Mouse (Mus musculus): Measurements from ENCODE around the gene Med25. TPM values are rescaled to one million over a fixed set of nuclear protein-coding genes. Genes with fewer than 3 reads are reported as not detected.

Gene Med25
- polyA plus RNA-seq (2014; fragmentation: Nextera tagmentation; extraction: Ambion mirVana) = 75.4 and 94.0 TPM in 2 replicates

GRCm38 (mm10) chr7:44892276-44892921 is at the start of gene Med25:
Med25 (minus strand) TSS chr7:44892712.
- ATAC-seq = peak; percentile 80
- Histone ChIP-seq H3K27ac (ENCODE audit: low read depth, low read length) (peak within 1 kb of the TSS; percentile 97), H3K27me3 (replicated peaks; ENCODE audit: control insufficient read depth, insufficient read depth, low read length) (no peaks in the 10 kb centered on the region), H3K36me3 (ENCODE audit: control insufficient read depth, insufficient read depth, low read length) (peaks cover 23% of the 10 kb centered on the region), H3K9ac (ENCODE audit: low read length) (peak within 1 kb of the TSS; percentile 91), H3K9me3 (replicated peaks; ENCODE audit: control insufficient read depth, low read length) (no peaks in the 10 kb centered on the region), H3K4me1 (ENCODE audit: control insufficient read depth, insufficient read depth, low read length) (peaks cover 38% of the 10 kb centered on the region), H3K4me3 (ENCODE audit: low read depth, low read length) (peak within 1 kb of the TSS; percentile 87), H3K4me2 (ENCODE audit: low read length) (peak within 1 kb of the TSS; percentile 94)
- WGBS = 0% methylated on average over 56 of the region's 56 CpGs
- peak; percentile 100 for DNase-seq (ENCODE audit: low spot score)

- no peak overlapping the region for H3K4me2 ChIP-seq (ENCODE audit: low read length)
- ATAC-seq (no peak), DNase-seq (ENCODE audit: low spot score) (no peak)
- no peaks in the 10 kb centered on the region for H3K27me3 ChIP-seq (replicated peaks; ENCODE audit: control insufficient read depth, insufficient read depth, low read length)
- 87% methylated on average over 4 of the region's 4 CpGs for WGBS
- no peaks in the 10 kb centered on the region; the same call in 1 of the 2 replicates for H3K9me3 ChIP-seq (replicated peaks; ENCODE audit: control insufficient read depth, low read length)
- no peak overlapping the region for H3K27ac ChIP-seq (ENCODE audit: low read depth, low read length)
- H3K36me3 ChIP-seq (ENCODE audit: control insufficient read depth, insufficient read depth, low read length) = no peaks in the 10 kb centered on the region
- H3K4me1 ChIP-seq (ENCODE audit: control insufficient read depth, insufficient read depth, low read length) = no peaks in the 10 kb centered on the region
- no peak overlapping the region for H3K9ac ChIP-seq (ENCODE audit: low read length)
- no peak overlapping the region for H3K4me3 ChIP-seq (ENCODE audit: low read depth, low read length)
These were observed 46.2 kb upstream of the Med25 start for GRCm38 (mm10) chr7:44938680-44939079.

GRCm38 (mm10) chr7:44929204-44930151 is 37.0 kb upstream of the Med25 start, which contains the start of gene Ap2a1:
Ap2a1 (minus strand) TSS chr7:44929496.
- Histone ChIP-seq H3K9ac (ENCODE audit: low read length) (peak within 1 kb of the TSS; percentile 97), H3K36me3 (ENCODE audit: control insufficient read depth, insufficient read depth, low read length) (peaks cover 11% of the 10 kb centered on the region; the same call in 1 of the 2 replicates), H3K4me3 (ENCODE audit: low read depth, low read length) (peak within 1 kb of the TSS; percentile 94), H3K4me2 (ENCODE audit: low read length) (peak within 1 kb of the TSS; percentile 52), H3K9me3 (replicated peaks; ENCODE audit: control insufficient read depth, low read length) (no peaks in the 10 kb centered on the region), H3K27ac (ENCODE audit: low read depth, low read length) (peak within 1 kb of the TSS; percentile 88), H3K4me1 (ENCODE audit: control insufficient read depth, insufficient read depth, low read length) (peaks cover 14% of the 10 kb centered on the region), H3K27me3 (replicated peaks; ENCODE audit: control insufficient read depth, insufficient read depth, low read length) (no peaks in the 10 kb centered on the region)
- DNase-seq (ENCODE audit: low spot score) (peak; percentile 100), ATAC-seq (peak; percentile 98)
- under 1% methylated on average over 84 of the region's 84 CpGs for WGBS

GRCm38 (mm10) chr7:44928570-44928969 is 36.1 kb upstream of the Med25 start:
- ATAC-seq (no peak), DNase-seq (ENCODE audit: low spot score) (no peak)
- Histone ChIP-seq H3K9me3 (replicated peaks; ENCODE audit: control insufficient read depth, low read length) (no peaks in the 10 kb centered on the region), H3K27me3 (replicated peaks; ENCODE audit: control insufficient read depth, insufficient read depth, low read length) (no peaks in the 10 kb centered on the region), H3K9ac (ENCODE audit: low read length) (peak overlapping the region; percentile 97), H3K4me2 (ENCODE audit: low read length) (peak overlapping the region; percentile 52), H3K4me3 (ENCODE audit: low read depth, low read length) (peak overlapping the region; percentile 94), H3K4me1 (ENCODE audit: control insufficient read depth, insufficient read depth, low read length) (peaks cover 14% of the 10 kb centered on the region), H3K36me3 (ENCODE audit: control insufficient read depth, insufficient read depth, low read length) (peaks cover 18% of the 10 kb centered on the region), H3K27ac (ENCODE audit: low read depth, low read length) (no peak overlapping the region)
- WGBS = 0% methylated on average over 1 of the region's 1 CpGs

- H3K4me3 ChIP-seq (ENCODE audit: low read depth, low read length) = no peak overlapping the region
These were observed 33.0 kb upstream of the Med25 start for GRCm38 (mm10) chr7:44925468-44925867.

GRCm38 (mm10) chr7:44922530-44922929 is 30.0 kb upstream of the Med25 start:
- Histone ChIP-seq H3K27ac (ENCODE audit: low read depth, low read length) (no peak overlapping the region), H3K9me3 (replicated peaks; ENCODE audit: control insufficient read depth, low read length) (no peaks in the 10 kb centered on the region), H3K4me3 (ENCODE audit: low read depth, low read length) (no peak overlapping the region), H3K4me1 (ENCODE audit: control insufficient read depth, insufficient read depth, low read length) (no peaks in the 10 kb centered on the region), H3K4me2 (ENCODE audit: low read length) (no peak overlapping the region), H3K27me3 (replicated peaks; ENCODE audit: control insufficient read depth, insufficient read depth, low read length) (no peaks in the 10 kb centered on the region), H3K36me3 (ENCODE audit: control insufficient read depth, insufficient read depth, low read length) (peaks cover 47% of the 10 kb centered on the region), H3K9ac (ENCODE audit: low read length) (no peak overlapping the region)
- no peak for ATAC-seq
- no peak for DNase-seq (ENCODE audit: low spot score)

More at GRCm38 (mm10) chr7:44925468-44925867, 33.0 kb upstream of the Med25 start:
- H3K9me3 ChIP-seq (replicated peaks; ENCODE audit: control insufficient read depth, low read length) = no peaks in the 10 kb centered on the region
- H3K9ac ChIP-seq (ENCODE audit: low read length) = no peak overlapping the region
- WGBS = 62% methylated on average over 3 of the region's 3 CpGs
- H3K36me3 ChIP-seq (ENCODE audit: control insufficient read depth, insufficient read depth, low read length) = peaks cover 38% of the 10 kb centered on the region
- H3K27me3 ChIP-seq (replicated peaks; ENCODE audit: control insufficient read depth, insufficient read depth, low read length) = no peaks in the 10 kb centered on the region
- H3K4me1 ChIP-seq (ENCODE audit: control insufficient read depth, insufficient read depth, low read length) = peaks cover 12% of the 10 kb centered on the region
- no peak overlapping the region for H3K4me2 ChIP-seq (ENCODE audit: low read length)
- DNase-seq (ENCODE audit: low spot score) (peak; percentile 47), ATAC-seq (no peak)
- H3K27ac ChIP-seq (ENCODE audit: low read depth, low read length) = no peak overlapping the region

GRCm38 (mm10) chr7:44919127-44919526 is 26.6 kb upstream of the Med25 start:
- ATAC-seq (no peak), DNase-seq (ENCODE audit: low spot score) (no peak)
- Histone ChIP-seq H3K4me2 (ENCODE audit: low read length) (no peak overlapping the region), H3K9me3 (replicated peaks; ENCODE audit: control insufficient read depth, low read length) (no peaks in the 10 kb centered on the region), H3K9ac (ENCODE audit: low read length) (no peak overlapping the region), H3K4me3 (ENCODE audit: low read depth, low read length) (no peak overlapping the region), H3K4me1 (ENCODE audit: control insufficient read depth, insufficient read depth, low read length) (no peaks in the 10 kb centered on the region), H3K27me3 (replicated peaks; ENCODE audit: control insufficient read depth, insufficient read depth, low read length) (no peaks in the 10 kb centered on the region), H3K27ac (ENCODE audit: low read depth, low read length) (no peak overlapping the region), H3K36me3 (ENCODE audit: control insufficient read depth, insufficient read depth, low read length) (peaks cover 56% of the 10 kb centered on the region)
- WGBS = 77% methylated on average over 5 of the region's 5 CpGs

GRCm38 (mm10) chr7:44918219-44918618 is 25.7 kb upstream of the Med25 start:
- H3K36me3 ChIP-seq (ENCODE audit: control insufficient read depth, insufficient read depth, low read length) = peaks cover 58% of the 10 kb centered on the region
- no peak for ATAC-seq

More at GRCm38 (mm10) chr7:44918219-44918618, 25.7 kb upstream of the Med25 start:
- no peaks in the 10 kb centered on the region for H3K9me3 ChIP-seq (replicated peaks; ENCODE audit: control insufficient read depth, low read length)
- no peak for DNase-seq (ENCODE audit: low spot score)
- H3K4me3 ChIP-seq (ENCODE audit: low read depth, low read length) = no peak overlapping the region
- no peak overlapping the region for H3K4me2 ChIP-seq (ENCODE audit: low read length)
- no peaks in the 10 kb centered on the region for H3K27me3 ChIP-seq (replicated peaks; ENCODE audit: control insufficient read depth, insufficient read depth, low read length)
- H3K27ac ChIP-seq (ENCODE audit: low read depth, low read length) = no peak overlapping the region
- 96% methylated on average over 3 of the region's 3 CpGs for WGBS
- no peaks in the 10 kb centered on the region for H3K4me1 ChIP-seq (ENCODE audit: control insufficient read depth, insufficient read depth, low read length)
- H3K9ac ChIP-seq (ENCODE audit: low read length) = no peak overlapping the region
